Mouse (Mus musculus): ENCODE measurements at regions not wholly inside any gene's neighbourhood (a gene's known extent, or its start where the extent isn't known, plus 50 kb on each side); places are given as distances from the start of the nearest gene placed in this dataset.
"Not testable (repeated sequence)": the region's sequence is repeated elsewhere in the genome, so short reads cannot be mapped to it uniquely, and the experiment has no call there.

GRCm38 (mm10) chr6:70160442-70160841, 631.6 kb downstream of the Rpia start:
- DNase-seq (ENCODE audit: low read depth, low spot score) = no peak

- DNase-seq (ENCODE audit: low read depth, low spot score) = not testable (repeated sequence)
Observed at GRCm38 (mm10) chr6:70155771-70156170, 636.3 kb downstream of the Rpia start.

- DNase-seq (ENCODE audit: low read depth, low spot score) = not testable (repeated sequence)
Observed at GRCm38 (mm10) chr6:70151098-70151838, 640.8 kb downstream of the Rpia start.

DNA sequence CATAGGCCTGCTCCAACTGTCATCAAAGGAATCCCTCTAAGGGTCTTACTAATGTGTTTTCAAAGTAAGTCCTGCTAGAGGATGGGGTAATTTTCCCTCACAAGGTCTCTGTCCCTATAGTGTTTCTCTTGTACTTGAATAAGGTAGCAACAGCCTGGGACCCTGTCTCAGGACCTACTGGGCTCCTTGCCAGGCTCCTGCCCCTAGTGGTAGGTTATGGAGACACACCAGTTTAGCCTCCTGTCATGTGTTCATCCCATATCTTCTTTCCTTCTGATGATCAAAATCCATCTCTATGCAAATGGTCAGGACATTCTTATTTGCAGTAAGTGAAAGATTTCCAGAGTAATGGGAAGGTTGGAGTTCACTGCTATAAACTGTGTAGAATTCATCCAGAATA, 645.0 kb downstream of the Rpia start:
- DNase-seq (ENCODE audit: low read depth, low spot score) = peak; percentile 22

- not testable (repeated sequence) for DNase-seq (ENCODE audit: low read depth, low spot score)
Observed at GRCm38 (mm10) chr6:70143341-70143740, 648.7 kb downstream of the Rpia start.

GRCm38 (mm10) chr6:70116811-70117210, 675.2 kb downstream of the Rpia start:
- no peak for DNase-seq (ENCODE audit: low read depth, low spot score)

DNA sequence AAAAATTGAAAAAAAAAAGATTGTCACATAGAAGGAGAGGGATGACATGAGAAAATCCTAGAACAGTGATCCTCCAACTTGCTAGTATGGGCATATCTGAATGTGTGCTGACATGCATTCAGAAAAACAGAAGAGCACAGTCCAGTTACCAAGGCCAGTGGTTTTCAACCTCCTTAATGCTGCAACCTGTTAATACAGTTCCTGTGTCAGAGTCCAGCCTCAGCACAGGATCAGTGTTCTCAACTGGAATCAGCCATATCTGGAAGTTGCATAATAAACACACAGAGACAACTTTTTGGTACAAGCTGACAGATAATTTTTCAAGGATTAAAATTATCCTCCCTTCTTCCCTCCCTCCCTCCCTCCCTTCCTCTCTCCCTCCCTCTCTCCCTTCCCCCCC, 680.1 kb downstream of the Rpia start:
- no peak for DNase-seq (ENCODE audit: low read depth, low spot score)

GRCm38 (mm10) chr6:70109412-70109811, 682.6 kb downstream of the Rpia start:
- DNase-seq (ENCODE audit: low read depth, low spot score) = not testable (repeated sequence)

DNA sequence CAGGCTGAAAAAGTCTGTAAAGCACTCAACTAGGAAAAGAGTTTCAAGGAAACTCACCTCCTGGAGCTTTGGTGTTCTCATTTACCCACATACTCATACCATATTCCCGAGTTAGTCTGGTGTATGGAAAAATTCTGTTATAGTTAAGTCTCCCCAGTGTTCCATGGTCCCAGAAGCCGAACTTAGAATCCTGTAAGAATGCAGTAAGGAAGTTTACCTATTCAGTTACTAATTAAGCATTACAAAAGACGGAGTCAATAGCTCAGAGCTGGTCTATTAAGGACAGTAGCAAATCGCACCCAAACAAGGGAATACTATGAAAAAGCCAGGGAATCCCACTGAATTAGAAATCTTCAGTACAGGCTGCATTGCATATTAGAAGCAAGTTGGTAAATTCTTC, 688.3 kb downstream of the Rpia start:
- DNase-seq (ENCODE audit: low read depth, low spot score) = no peak

DNA sequence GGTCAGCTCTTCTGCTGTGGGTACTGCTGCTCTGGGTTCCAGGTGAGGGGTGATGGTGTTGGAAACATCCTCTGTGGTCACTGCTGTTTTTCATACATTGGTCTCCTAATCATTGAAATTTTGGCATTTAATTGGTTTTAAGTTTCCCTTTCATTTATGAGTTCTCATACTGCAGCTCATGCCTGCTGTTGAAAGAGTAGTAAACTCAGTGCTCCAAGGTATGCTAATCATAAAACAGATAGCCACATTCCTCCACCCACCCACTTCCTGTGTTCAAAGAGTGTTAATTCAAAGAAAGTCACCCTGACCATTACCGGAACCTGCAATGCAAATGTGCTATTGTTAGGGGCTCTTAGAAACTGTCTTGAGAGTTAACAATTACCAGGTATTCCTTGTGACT, 688.9 kb downstream of the Rpia start:
- DNase-seq (ENCODE audit: low read depth, low spot score) = not testable (repeated sequence)

GRCm38 (mm10) chr6:70088041-70088440, 704.0 kb downstream of the Rpia start:
- peak; percentile 26 for DNase-seq (ENCODE audit: low read depth, low spot score)

- DNase-seq (ENCODE audit: low read depth, low spot score) = no peak
Observed at GRCm38 (mm10) chr6:70073841-70074240, 718.2 kb downstream of the Rpia start.

DNA sequence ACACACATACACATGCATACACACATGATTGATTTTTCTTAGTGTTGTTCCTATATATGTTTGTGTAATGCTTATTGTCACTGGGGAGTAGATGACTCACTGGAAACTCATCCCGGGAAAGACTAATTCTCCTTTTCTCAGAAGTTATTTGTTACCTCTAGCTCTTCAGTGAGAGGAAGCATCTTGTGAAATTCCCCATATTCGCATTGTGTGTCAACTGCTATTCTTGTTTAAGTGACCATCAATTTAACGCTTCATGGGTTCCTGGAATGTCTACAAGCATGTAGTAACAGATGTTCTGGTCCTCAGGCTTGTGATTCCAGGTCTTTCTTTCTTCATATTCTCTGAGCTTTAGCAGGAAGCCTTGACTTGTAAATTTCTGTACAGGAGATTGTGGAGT, 720.0 kb downstream of the Rpia start:
- DNase-seq (ENCODE audit: low read depth, low spot score) = no peak

GRCm38 (mm10) chr6:70067716-70068415, 724.2 kb downstream of the Rpia start:
- no peak for DNase-seq (ENCODE audit: low read depth, low spot score)

DNA sequence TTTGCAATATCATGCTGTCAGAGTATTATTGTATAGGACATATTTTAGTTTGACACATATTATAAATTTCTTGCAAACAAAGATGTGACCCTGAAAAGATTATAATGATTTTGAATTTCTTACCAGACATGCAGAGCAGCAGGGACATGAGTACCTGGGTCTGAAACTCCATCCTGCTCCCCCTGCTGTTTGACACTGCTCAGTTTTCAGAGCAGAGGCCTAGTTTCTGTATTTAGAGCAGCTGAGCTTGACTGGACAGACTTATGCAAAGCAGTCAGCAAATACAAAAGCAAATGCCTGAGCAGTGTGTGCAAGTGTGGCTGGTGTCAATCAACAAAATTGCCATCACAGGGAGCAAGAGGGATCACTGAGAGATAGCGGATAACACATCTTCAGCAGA, 733.0 kb downstream of the Rpia start:
- no peak for DNase-seq (ENCODE audit: low read depth, low spot score)

DNA sequence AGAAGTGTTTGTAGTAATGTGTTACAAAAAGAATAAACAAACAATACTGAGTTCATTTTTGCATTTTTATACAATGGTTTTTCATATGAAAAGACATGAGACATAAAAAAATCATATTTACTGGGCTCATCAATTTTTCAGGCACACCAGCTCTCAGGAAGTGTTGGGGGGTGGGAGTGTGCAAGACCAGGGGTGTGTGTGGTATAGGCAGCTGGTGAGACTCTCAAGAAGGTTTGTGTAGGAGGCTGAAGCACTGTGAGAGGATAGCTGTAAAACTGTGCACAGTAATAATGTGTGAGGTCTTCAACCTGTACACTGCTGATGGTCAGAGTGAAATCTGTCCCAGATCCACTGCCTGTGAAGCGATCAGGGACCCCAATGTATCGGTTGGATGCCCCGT, 733.7 kb downstream of the Rpia start:
- no peak for DNase-seq (ENCODE audit: low read depth, low spot score)

GRCm38 (mm10) chr6:70040894-70041293, 751.1 kb downstream of the Rpia start:
- no peak for DNase-seq (ENCODE audit: low read depth, low spot score)

DNA sequence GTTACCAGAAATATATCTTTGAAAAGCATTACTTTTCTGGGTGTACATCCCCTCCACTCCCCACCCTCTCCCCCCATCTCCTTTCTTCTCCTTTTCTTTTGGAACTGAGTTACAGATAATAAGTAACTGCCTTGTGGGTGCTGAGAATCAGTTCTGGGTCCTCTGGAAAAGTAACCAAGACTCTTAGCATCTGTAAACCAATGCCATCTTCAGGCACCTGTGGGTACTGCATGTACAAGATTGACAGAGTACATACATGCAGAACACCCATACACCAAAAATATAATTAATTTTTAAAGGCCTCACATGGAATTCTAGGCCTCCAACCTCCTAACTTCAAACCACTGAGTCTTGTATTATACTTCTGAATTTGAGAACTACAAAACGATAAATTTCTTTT, 758.4 kb downstream of the Rpia start:
- DNase-seq (ENCODE audit: low read depth, low spot score) = no peak

DNA sequence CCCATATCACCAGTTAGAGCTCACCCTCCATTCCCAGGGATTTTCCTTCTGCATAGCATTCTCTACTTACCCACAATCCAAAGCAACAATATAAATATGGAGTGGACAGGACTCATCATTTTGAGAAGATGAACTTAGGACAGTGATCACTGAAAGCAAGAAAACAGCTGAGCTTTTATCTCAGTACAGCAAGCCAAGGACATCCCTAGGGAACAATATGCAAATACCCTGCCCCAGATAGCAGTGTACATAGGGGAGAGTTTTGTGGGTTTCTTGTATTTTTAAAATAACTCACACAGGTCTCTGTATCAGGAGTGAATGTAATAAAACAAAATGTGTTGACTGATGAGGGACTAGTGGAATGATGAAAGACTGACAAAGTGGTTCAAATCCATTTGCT, 780.5 kb downstream of the Rpia start:
- DNase-seq (ENCODE audit: low read depth, low spot score) = no peak

Measured in WW6 (cell line).